Mouse (Mus musculus) lung, adult 2 months (tissue): ENCODE measurements around the gene Tubgcp6. TPM values are rescaled to one million over a fixed set of nuclear protein-coding genes. Genes with fewer than 3 reads are reported as not detected.

ENCODE experiments used
- DNase-seq: peaks from one replicate; pipeline ENCODE4 v3.0.0; 2022
- H3K4me1 ChIP-seq: fragments of 200-500 bp; 2 replicates; pipeline ENCODE4 v1.6.1; 2011; ENCODE audit warnings: low read length; ENCODE audit not compliant: control insufficient read depth, insufficient read depth
- H3K4me3 ChIP-seq: fragments of 200-500 bp; replicated peaks from 2 replicates; pipeline ENCODE3; 2011; ENCODE audit warnings: low read depth, mild to moderate bottlenecking, control low read depth, low read length; ENCODE audit errors: extremely low read depth
- CTCF ChIP-seq: fragments of 200-500 bp; IDR thresholded peaks from 2 replicates; pipeline ENCODE4 v1.5.1; 2011; ENCODE audit warnings: mild to moderate bottlenecking, low read length, control low read depth; ENCODE audit not compliant: insufficient read depth
- POLR2A ChIP-seq: fragments of 200-500 bp; IDR thresholded peaks from 2 replicates; pipeline ENCODE4 v1.6.1; 2011; ENCODE audit warnings: low read depth, mild to moderate bottlenecking, control low read depth, low read length, borderline replicate concordance; ENCODE audit errors: extremely low read depth
- WGBS: fragments of 180-500 bp; shearing (Covaris S2); methylation state at CpG from one replicate; pipeline ENCODE4 v1.1.7; 2018; 5-methylcytosine and 5-hydroxymethylcytosine counted together
- polyA plus RNA-seq: library from polyadenylated mRNA; depleted of rRNA; stranded (reverse); fragments of >200 nt; gene quantifications from 2 replicates; pipeline ENCODE4 v1.2.3, GENCODE M21; 2012

Gene Tubgcp6
- polyA plus RNA-seq, 1 experiment = 30.3 TPM

DNA sequence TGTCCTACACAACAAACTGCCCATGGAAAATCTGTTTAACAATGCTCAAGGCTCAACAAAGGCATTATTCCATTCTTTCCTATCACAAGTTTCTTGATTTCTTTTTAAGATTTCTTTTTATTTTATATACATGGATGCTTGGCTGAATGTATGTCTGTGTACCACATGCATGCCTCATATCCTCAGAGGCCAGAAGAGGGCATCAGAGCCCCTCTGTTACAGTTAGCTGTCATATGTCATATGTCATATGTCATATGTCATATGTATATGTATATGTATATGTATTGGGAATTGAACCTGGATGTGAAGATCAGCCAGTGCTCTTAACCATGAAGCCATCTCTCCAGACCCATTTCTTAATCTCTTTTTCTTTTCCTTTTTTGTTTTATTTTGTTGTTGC, 4.9 kb downstream of the Tubgcp6 start:
- DNase-seq = no peak
- H3K4me1 ChIP-seq = peaks cover 7% of the 10 kb centered on the region; the same call in 1 of the 2 replicates
- H3K4me3 ChIP-seq = no peak overlapping the region
- TF ChIP-seq CTCF (0 out of 2 replicates have a peak, but pooled peaks have one; percentile 1), POLR2A (no peak)

- Histone ChIP-seq H3K4me3 (no peak overlapping the region), H3K4me1 (no peaks in the 10 kb centered on the region)
- no peak for DNase-seq
- WGBS = 73% methylated on average over 9 of the region's 9 CpGs
- TF ChIP-seq POLR2A = no peak
- TF ChIP-seq CTCF = no peak
Measured at GRCm38 (mm10) chr15:89110147-89110546, 12.8 kb downstream of the Tubgcp6 start.

GRCm38 (mm10) chr15:89106976-89107375, 15.9 kb downstream of the Tubgcp6 start:
- 96% methylated on average over 1 of the region's 1 CpGs for WGBS
- no peak overlapping the region for H3K4me3 ChIP-seq
- no peak for DNase-seq
- no peak for TF ChIP-seq POLR2A
- TF ChIP-seq CTCF = no peak
- H3K4me1 ChIP-seq = no peaks in the 10 kb centered on the region

GRCm38 (mm10) chr15:89106073-89106472, 16.8 kb downstream of the Tubgcp6 start:
- 90% methylated on average over 13 of the region's 13 CpGs for WGBS
- TF ChIP-seq CTCF = no peak
- no peak for TF ChIP-seq POLR2A

DNA sequence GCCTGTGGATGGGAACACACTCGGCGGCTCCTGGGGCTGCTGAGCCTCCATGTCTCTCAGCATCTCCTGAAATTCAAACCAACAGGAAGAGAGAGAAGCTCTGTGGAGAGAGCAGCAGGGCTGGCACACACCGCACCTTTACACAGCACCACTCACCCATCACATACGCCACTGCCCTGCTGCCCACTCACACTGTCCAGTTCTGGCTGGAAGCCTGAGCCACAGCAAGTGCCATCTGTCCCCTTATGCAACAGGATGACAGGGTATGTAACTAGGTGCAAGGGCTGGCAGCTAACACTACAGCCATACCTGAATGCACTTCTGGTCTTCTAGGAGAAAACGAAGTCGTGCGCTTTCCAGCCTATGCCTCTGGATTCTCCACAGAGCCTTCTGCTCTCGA, 18.5 kb downstream of the Tubgcp6 start:
- TF ChIP-seq POLR2A = no peak
- TF ChIP-seq CTCF = no peak
- H3K4me1 ChIP-seq = no peaks in the 10 kb centered on the region
- 91% methylated on average over 8 of the region's 8 CpGs for WGBS
- H3K4me3 ChIP-seq = no peak overlapping the region
- DNase-seq = no peak

More at GRCm38 (mm10) chr15:89106073-89106472, 16.8 kb downstream of the Tubgcp6 start:
- DNase-seq = no peak
- no peak overlapping the region for H3K4me3 ChIP-seq
- H3K4me1 ChIP-seq = no peaks in the 10 kb centered on the region

DNA sequence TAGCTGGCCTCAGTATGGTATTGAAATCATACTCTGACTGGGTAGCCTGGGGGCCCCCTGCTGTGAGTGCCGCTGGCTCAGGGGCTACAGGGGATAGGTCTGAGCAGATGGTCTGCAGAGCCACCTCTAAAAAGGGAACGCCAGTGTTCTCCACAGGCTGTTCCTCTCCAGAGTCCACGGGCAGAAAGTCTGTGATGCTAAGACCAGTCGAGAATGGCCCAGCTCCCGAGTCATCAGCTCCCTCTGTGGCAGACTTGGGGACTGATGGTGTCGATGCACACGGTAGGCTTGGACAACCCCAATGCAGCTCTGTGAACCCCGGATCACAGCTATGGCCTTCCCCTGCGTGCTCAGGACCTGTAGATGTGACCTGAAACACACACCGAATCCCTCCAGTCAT, 19.0 kb downstream of the Tubgcp6 start:
- H3K4me1 ChIP-seq = no peaks in the 10 kb centered on the region
- WGBS = 85% methylated on average over 10 of the region's 10 CpGs
- TF ChIP-seq CTCF (no peak), POLR2A (no peak)
- DNase-seq = no peak
- H3K4me3 ChIP-seq = no peak overlapping the region

DNA sequence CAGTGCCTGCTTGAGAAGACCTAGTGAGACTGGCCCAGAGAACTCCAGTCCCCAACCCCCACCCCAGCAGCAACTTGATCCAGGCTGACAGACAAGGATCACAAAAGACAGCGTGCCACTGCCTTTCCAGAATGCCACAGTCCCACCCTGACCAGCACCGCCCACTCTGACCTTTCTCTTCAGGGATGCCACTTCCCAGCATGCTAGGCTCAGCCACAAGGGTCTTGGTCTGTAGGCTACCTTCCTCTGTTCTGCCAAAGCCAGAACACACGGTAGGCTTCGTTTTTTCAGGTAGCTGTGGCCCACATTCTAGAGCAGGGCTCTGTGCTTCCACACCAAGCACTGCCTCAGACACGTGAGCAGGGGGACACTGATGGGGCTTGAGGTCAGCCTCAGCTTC, 20.3 kb downstream of the Tubgcp6 start:
- Histone ChIP-seq H3K4me3 (no peak overlapping the region), H3K4me1 (no peaks in the 10 kb centered on the region)
- 78% methylated on average over 5 of the region's 5 CpGs for WGBS
- TF ChIP-seq POLR2A = no peak
- TF ChIP-seq CTCF = no peak
- DNase-seq = no peak

GRCm38 (mm10) chr15:89100823-89101222, 22.1 kb downstream of the Tubgcp6 start:
- WGBS = 89% methylated on average over 12 of the region's 12 CpGs

DNA sequence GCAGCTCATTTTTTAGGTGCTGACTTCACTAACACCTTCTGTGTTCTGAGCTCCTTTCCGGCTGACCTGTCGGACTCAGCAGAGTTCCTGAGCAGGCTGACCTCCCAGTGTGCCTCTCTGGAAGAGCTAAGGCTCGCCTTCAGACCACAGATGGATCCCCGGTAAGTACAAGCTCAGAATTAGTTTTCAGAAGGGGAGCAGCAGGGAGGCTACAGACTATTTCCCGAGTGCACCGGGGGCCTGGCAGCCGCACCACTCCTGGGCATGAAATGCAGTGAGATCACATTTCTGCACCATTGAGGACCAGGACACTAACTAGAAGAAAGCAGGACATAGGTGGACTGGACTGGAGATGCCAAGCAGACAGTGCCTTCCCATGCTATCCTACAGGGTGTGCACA, 24.3 kb downstream of the Tubgcp6 start:
- DNase-seq = no peak
- Histone ChIP-seq H3K4me1 (no peaks in the 10 kb centered on the region), H3K4me3 (no peak overlapping the region)
- 90% methylated on average over 7 of the region's 7 CpGs for WGBS
- no peak for TF ChIP-seq CTCF
- no peak for TF ChIP-seq POLR2A

More at GRCm38 (mm10) chr15:89100823-89101222, 22.1 kb downstream of the Tubgcp6 start:
- Histone ChIP-seq H3K4me3 (no peak overlapping the region), H3K4me1 (no peaks in the 10 kb centered on the region)
- TF ChIP-seq POLR2A (no peak), CTCF (no peak)
- no peak for DNase-seq

DNA sequence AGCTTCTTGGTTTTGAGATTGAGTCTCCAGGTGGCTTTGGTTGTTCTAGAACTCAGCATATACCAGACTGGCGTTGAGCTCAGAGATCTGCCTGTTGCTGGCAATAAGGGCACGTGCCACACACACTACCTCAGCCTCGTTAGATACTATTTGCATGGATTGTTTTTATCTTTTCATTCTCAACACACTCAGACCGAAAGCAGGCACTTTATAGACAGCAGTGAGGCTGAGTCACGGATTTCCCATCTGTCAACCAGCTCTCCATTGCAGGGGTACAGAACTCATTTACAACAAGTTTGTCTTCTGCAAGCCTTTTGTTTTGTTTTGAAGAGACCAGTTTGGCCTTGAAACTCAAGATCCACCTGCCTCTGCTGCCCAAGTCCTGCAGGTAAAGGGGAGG, 25.5 kb downstream of the Tubgcp6 start:
- no peak for DNase-seq
- TF ChIP-seq CTCF = no peak
- TF ChIP-seq POLR2A = no peak
- H3K4me1 ChIP-seq = no peaks in the 10 kb centered on the region
- 93% methylated on average over 5 of the region's 5 CpGs for WGBS
- no peak overlapping the region for H3K4me3 ChIP-seq
